Mouse (Mus musculus) thymus, postnatal 0 days (tissue): Measurements from ENCODE around the gene Ly6g6d. TPM values are rescaled to one million over a fixed set of nuclear protein-coding genes. Genes with fewer than 3 reads are reported as not detected.
"Not testable (repeated sequence)": the region's sequence is repeated elsewhere in the genome, so short reads cannot be mapped to it uniquely, and the experiment has no call there.

ENCODE experiments used
- DNase-seq: peaks from one replicate; pipeline ENCODE4 v3.0.0-alpha.2; 2015; ENCODE audit warnings: low spot score
- polyA plus RNA-seq: library from polyadenylated mRNA; unstranded; fragments of >200 nt; fragmentation: Nextera tagmentation; extraction: Ambion mirVana; gene quantifications from 2 replicates; pipeline ENCODE4 v1.2.1, GENCODE M21; 2015

Ly6g6d gene
- polyA plus RNA-seq, 1 experiment from 2014 or later: 0.60 TPM

DNA sequence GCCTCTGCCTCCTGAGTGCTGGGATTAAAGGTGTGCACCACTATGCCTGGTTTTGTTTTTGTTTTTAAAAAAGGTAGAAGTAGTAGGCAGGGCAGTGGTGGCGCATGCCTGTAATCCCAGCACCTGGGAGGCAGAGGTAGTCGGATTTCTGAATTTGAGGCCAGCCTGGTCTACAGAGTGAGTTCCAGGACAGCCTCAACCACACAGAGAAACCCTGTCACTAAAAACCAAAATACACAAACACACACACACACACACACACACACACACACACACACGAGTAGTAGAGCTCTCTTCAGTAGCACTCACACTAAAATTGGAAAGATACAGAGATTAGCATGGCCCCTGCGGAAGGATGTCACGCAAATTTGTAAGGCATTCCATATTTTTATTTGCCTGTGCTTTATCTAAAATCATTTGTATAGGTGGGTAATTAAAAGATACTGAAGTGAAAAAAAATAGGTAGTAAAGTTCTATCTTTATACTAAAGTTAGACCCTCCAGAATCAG, 28.9 kb downstream of the Ly6g6d start:
- no peak for DNase-seq

DNA sequence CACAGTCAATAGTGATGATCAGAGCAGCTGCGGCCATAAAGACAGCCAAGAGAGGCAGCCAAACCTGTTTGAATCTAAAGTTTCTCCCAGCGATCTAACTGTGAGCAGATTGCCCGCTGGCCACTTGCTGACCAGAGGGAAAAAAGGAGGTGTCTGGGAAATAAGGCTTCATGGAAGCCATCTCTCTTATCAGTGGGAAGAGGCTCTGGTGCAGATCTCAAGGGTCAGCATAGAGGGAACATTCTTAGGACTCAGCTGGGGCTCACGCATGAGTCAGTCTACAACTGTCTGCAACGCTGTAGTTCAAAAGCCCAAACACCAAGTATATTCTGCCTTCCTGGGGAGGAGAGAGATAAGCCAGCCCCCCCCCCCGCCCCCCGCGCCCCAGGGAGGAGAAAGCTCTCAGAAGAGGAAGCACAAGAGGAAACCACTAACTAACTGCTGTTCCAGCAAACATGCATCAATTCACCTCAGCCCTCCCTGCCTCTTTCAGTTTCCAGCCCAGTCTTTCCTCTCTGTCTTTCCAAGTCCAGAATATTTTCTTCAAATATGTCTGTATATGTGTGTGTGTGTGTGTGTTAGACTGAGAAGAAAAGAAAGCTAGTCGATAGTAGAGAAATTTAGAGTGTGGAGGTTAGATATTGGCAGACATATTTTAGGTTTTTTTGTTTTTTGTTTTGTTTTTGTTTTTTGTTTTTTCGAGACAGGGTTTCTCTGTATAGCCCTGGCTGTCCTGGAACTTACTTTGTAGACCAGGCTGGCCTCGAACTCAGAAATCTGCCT, 29.5 kb downstream of the Ly6g6d start:
- peak; percentile 70 for DNase-seq

DNA sequence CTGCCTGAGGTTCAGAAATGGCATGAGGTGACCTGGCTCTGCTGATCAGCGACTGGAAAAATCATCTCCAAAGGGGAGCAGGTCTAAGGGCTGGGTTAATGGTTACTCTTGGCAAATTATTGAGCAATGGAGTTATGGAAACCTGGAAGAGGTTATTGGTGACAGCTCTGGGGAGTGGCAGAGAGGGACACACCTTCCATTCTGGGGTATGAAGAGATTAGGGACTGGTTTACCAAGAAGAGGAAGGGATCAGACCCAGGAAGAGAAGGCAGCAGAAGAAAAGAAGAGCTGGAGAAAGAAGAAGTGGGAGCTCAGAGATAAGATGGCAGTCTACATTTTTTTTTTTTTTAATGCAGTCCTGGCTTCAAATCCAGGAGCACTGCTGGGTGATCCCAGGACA, 30.2 kb downstream of the Ly6g6d start:
- no peak for DNase-seq

GRCm38 (mm10) chr17:35046681-35047455, 31.0 kb downstream of the Ly6g6d start, which contains the start of gene Msh5:
TSS of gene Msh5 (minus strand) at chr17:35046745.
- DNase-seq: peak; percentile 98

DNA sequence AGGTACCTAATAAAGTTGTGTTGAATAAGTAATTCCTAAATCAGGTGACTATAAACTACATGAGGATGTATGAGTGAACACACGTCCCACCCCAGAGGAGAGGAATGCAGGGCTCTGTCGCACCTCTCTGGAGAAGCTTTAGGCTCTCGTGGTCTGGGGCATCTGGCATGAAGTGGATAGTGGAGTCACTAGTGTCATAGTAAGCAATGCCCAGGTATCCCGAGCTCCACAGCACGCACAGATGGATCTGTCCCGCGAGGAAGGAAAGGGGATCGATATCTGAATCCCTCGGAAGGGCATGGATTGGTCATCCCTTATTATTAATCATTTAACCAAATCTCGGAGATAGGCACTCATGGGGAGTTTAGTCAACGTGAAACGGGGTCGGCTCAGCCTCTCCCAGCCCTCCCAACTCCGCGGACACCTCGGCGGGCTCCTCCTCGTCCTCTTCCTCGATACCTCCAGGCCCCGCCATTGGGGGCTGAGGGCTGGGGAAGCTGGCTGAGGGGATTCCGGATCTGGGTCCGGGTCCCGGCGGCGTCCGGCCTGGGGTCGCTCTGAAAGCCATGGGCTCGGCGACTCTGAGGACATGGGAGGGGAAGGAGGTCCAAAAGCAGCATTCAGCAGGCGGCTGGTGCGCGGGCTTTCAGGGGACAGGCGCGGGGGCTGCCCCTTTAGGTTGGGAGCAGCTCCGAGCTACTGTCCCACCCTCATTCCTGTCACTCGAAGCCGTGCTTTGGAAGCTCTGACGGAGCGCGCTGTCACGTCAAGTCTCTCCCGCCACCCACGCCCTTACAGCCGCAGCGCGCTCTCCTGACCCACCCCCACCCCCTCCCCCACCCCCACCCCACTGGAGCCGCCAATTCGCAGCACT, 31.8 kb downstream of the Ly6g6d start:
- DNase-seq: no peak

- no peak for DNase-seq
These were observed 32.7 kb downstream of the Ly6g6d start for GRCm38 (mm10) chr17:35044904-35045806.

GRCm38 (mm10) chr17:35043794-35044193, 34.1 kb downstream of the Ly6g6d start:
- no peak for DNase-seq

- DNase-seq: no peak
These were observed 38.6 kb downstream of the Ly6g6d start for GRCm38 (mm10) chr17:35039121-35039873.

DNA sequence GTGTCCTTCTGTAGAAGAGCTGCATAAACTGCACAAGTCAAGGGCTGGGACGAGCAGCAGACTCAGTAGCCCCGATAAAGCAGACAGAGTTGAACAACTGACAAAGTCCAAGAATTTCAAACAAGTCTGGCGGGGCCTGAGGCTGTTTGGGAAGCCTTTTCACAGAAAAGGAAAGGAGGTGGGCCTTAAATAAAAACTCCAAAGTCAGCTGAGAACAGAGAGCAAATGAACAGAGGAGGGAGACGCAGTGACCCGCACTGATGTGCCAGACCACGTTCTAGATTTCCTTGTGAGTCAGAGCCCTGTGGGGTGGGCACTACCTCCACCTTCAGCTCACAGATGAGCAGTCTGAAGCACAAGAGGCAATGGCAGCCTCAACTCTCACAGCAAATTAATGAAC, 43.0 kb downstream of the Ly6g6d start:
- no peak for DNase-seq

GRCm38 (mm10) chr17:35033703-35034102, 44.2 kb downstream of the Ly6g6d start:
- DNase-seq: not testable (repeated sequence)

DNA sequence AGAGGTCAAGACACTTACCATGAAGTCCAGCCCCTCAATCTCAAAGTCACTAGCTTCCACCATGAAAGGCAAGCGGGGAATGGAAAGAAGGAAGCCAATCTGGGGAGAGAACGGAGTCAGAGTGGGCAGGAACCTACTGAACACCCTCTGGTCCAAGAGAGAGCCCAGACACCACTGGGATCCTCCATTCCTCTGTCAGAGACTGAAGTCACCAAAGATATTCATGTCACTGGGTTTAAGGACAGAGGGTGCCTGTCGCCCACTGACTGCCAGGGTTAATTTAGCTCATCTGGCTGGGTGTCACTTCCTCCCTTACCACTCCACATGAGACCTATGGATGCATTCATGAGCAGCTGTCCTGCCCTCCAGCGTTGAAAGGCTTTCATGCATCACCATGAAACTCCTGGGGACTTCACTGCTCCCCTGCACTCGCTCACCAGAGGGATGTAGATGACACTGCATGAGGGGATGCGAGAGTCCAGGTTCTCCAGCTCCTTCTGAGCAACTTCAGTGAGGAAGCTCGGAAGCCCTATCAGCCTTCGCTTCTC, 45.5 kb downstream of the Ly6g6d start:
- DNase-seq: peak; percentile 20

- DNase-seq: no peak
These were observed 46.0 kb downstream of the Ly6g6d start for GRCm38 (mm10) chr17:35031880-35032279.

GRCm38 (mm10) chr17:35031272-35031671, 46.6 kb downstream of the Ly6g6d start:
- no peak for DNase-seq

DNA sequence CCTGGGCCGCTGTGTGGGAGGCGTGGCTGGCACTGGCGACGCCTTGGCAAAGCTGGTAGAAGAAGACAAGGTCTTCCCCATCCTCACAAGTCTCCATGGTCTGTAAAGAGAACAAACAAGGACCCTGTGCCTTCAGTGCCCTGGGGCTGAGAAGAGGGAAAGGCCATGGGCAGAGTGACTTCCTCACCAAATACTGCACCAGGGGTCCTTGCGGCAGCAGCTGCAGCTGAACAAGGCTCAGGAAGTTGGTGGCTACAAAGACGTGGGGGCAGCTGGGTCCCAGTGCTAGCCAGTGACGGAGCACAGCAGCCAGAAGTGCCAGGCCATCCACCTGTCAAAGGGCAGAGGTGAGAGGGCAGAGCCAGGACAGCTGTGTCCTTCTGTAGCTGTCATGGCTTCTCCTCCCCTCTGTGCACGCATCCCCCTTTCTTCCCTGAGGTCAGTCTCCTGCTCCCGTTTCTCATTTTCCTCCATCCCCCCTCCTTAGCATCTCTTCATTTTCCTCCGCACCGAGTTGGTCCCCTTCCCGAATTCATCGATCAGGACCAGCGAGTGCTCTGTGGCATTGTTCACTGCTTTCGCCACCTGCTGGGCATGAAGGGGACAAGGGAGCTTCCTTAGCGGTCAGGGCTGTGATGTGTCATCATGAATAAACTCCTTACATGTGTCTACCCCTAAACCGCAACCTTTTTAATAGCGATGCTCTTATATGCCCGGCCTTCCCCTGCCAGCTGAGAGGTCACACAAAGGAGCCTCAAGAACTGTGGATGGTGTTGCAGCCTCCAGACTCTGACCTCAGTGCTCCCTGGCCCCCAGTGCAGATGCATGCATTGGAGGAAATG, 48.0 kb downstream of the Ly6g6d start:
- peak; percentile 67 for DNase-seq

GRCm38 (mm10) chr17:35028315-35028714, 49.5 kb downstream of the Ly6g6d start:
- DNase-seq: no peak

DNA sequence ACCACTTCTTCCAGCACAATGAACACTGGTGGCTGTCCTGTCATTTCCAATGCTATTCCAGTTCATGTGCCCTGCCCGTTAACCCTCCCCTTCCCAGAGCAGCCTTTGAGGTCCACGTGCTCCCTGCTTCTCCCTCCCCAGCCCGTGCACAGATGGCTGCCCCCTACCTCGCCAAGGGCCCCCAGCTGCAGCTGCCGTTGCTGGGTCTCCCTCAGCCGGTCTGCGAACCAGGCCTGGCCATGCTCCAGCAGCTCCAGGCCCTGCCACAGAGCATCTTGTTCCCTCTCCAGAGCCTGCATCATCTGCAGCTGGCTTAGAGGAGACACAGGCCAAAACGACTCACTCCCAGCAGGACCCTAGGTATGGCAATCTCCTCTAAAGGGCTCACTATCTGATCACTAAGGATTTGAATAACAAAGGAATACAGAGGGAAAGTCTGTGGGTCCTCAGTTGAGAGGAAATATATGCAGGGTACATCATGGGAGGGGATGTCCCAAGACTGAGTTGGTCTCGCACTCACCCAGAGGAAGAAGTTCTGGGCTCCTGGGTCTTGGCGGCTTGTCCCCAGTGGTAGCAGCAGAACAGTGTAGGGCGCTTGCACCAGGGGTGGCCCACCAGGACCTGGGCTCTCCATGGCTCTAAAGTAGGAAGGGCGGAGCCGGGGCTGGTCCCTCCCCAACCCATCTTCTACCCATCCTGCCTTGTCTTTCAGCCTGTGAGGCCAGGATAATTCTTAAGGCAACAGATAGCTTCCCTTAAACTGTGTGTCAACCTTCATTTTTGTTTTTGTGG, 50.4 kb downstream of the Ly6g6d start, which contains the start of gene Sapcd1:
Sapcd1 (minus strand) TSS at position 740 of the 792 bp plus-strand sequence.
- DNase-seq: peak; percentile 36

GRCm38 (mm10) chr17:35026206-35026605, 51.7 kb downstream of the Ly6g6d start:
- DNase-seq: no peak
